Mouse (Mus musculus) embryo, embryonic 10.5 days (tissue): Measurements from ENCODE around the gene Kcng4.
A peak's percentile ranks its signal among the peaks of the same experiment; 100 is the strongest.

ENCODE experiments used
- DNase-seq: peaks from one replicate; pipeline ENCODE4 v3.0.0-alpha.2; 2015; ENCODE audit warnings: low spot score

Kcng4 gene

GRCm38 (mm10) chr8:119641058-119641457 lies 5.6 kb upstream of the Kcng4 start:
- DNase-seq = no peak

- no peak for DNase-seq
Measured at GRCm38 (mm10) chr8:119639798-119640197, 4.3 kb upstream of the Kcng4 start.

GRCm38 (mm10) chr8:119638261-119638660 lies 2.8 kb upstream of the Kcng4 start:
- no peak for DNase-seq

GRCm38 (mm10) chr8:119637381-119637780 lies 1.9 kb upstream of the Kcng4 start:
- DNase-seq = no peak

GRCm38 (mm10) chr8:119636766-119637165 lies 1.3 kb upstream of the Kcng4 start:
- DNase-seq = no peak

- DNase-seq = no peak
Measured at GRCm38 (mm10) chr8:119635958-119636357, 478 bp upstream of the Kcng4 start.

- DNase-seq = peak; percentile 56
Measured at GRCm38 (mm10) chr8:119634616-119635336, 704 bp downstream of the Kcng4 start.

- no peak for DNase-seq
Measured at GRCm38 (mm10) chr8:119632909-119633308, 2.6 kb downstream of the Kcng4 start.

- DNase-seq = no peak
Measured at GRCm38 (mm10) chr8:119632246-119632645, 3.2 kb downstream of the Kcng4 start.

- DNase-seq = peak; percentile 64
Measured at GRCm38 (mm10) chr8:119630841-119631240, 4.6 kb downstream of the Kcng4 start.

- peak; percentile 71 for DNase-seq
Measured at GRCm38 (mm10) chr8:119627613-119628359, 7.7 kb downstream of the Kcng4 start.

- no peak for DNase-seq
Measured at GRCm38 (mm10) chr8:119627199-119627598, 8.3 kb downstream of the Kcng4 start.

GRCm38 (mm10) chr8:119625788-119626187 lies 9.7 kb downstream of the Kcng4 start:
- DNase-seq = no peak

- DNase-seq = no peak
Measured at GRCm38 (mm10) chr8:119624916-119625315, 10.6 kb downstream of the Kcng4 start.

GRCm38 (mm10) chr8:119623744-119624143 lies 11.7 kb downstream of the Kcng4 start:
- no peak for DNase-seq

GRCm38 (mm10) chr8:119623061-119623460 lies 12.4 kb downstream of the Kcng4 start:
- DNase-seq = no peak

- no peak for DNase-seq
Measured at GRCm38 (mm10) chr8:119622555-119622954, 12.9 kb downstream of the Kcng4 start.

- no peak for DNase-seq
Measured at GRCm38 (mm10) chr8:119620848-119621465, 14.5 kb downstream of the Kcng4 start.

GRCm38 (mm10) chr8:119620116-119620840 lies 15.2 kb downstream of the Kcng4 start:
- no peak for DNase-seq

- no peak for DNase-seq
Measured at GRCm38 (mm10) chr8:119618887-119619286, 16.6 kb downstream of the Kcng4 start.

- no peak for DNase-seq
Measured at GRCm38 (mm10) chr8:119617586-119617985, 17.9 kb downstream of the Kcng4 start.

- no peak for DNase-seq
Measured at GRCm38 (mm10) chr8:119616811-119617210, 18.7 kb downstream of the Kcng4 start.
